Mouse (Mus musculus) testis, adult 2 months (tissue): ENCODE measurements around the gene Itga5.

Source experiments
- CTCF ChIP-seq: fragments of 200-500 bp; IDR thresholded peaks from 2 replicates; pipeline ENCODE4 v1.5.1; 2012; ENCODE audit warnings: low read depth, mild to moderate bottlenecking, inconsistent platforms, low read length, moderate library complexity; ENCODE audit not compliant: control insufficient read depth, insufficient read depth, insufficient replicate concordance
- POLR2A ChIP-seq: fragments of 200-500 bp; IDR thresholded peaks from 2 replicates; pipeline ENCODE4 v1.6.1; 2012; ENCODE audit warnings: low read depth, mild to moderate bottlenecking, inconsistent platforms, low read length, moderate library complexity; ENCODE audit not compliant: control insufficient read depth

DNA sequence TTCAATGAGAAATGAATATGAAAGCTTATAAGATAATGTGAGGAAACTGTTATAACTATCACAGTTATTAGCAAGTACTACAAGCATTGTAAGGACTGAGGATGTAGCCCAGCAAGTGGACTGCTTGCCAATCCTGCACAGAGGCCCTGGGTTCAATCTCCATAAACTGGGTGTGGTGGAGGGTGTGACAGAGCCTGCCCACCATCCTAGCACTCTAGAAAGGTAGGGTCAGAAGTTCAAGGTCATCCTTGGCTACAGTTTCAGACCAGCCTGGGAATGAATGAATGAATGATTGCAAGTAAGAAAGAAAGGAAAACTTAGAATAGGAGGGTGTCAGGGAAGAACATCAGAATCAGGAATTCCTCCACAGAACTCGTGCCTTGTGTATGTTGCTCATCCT is 2.8 kb downstream of the Itga5 start:
- TF ChIP-seq POLR2A (no peak), CTCF (no peak)
